Mouse (Mus musculus) ES-E14 (cell line): ENCODE results near the gene Tmem9.

Source experiments
- CHD2 ChIP-seq: IDR thresholded peaks from 2 replicates; pipeline ENCODE4 v1.6.1; 2014; ENCODE audit warnings: mild to moderate bottlenecking, low read depth, low read length, inconsistent platforms
- HCFC1 ChIP-seq: IDR thresholded peaks from 2 replicates; pipeline ENCODE4 v1.6.1; 2012; ENCODE audit warnings: low read length, inconsistent platforms, borderline replicate concordance; ENCODE audit not compliant: insufficient read depth
- MAFK ChIP-seq: IDR thresholded peaks from 2 replicates; pipeline ENCODE4 v1.6.1; 2014; ENCODE audit warnings: mild to moderate bottlenecking, low read depth, low read length, inconsistent platforms; ENCODE audit not compliant: insufficient read depth
- ZC3H11A ChIP-seq: IDR thresholded peaks from 2 replicates; pipeline ENCODE4 v1.6.1; 2012; ENCODE audit warnings: low read depth, mild to moderate bottlenecking, inconsistent platforms, low read length, borderline replicate concordance
- ZNF384 ChIP-seq: IDR thresholded peaks from 2 replicates; pipeline ENCODE4 v1.6.1; 2012; ENCODE audit warnings: low read depth, low read length, inconsistent platforms

DNA sequence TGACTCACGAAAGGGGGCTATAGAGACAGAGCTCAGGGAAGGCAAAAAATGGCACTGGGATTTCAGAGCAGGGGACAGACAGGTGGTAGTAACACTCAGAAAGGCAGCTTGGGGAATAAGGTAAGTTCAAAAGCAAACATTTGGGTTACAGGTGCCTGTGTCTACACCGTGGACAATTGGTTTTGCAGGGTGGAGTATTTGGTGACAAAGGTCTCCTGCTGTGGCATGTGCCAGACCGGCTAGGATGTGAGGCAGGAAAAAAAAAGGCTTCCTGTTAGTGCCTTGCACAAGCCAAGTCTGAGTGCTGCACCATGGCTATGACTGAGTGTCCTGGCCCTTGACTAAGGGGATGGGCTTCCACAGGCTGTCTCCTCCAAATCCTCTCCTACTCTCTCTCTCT, 50.6 kb downstream of the Tmem9 start:
- no peak for TF ChIP-seq CHD2
- no peak for TF ChIP-seq ZNF384
- no peak for TF ChIP-seq ZC3H11A
- TF ChIP-seq HCFC1, result no peak
- TF ChIP-seq MAFK, result no peak
